Comparison of ENCODE assay signal across 16 mouse cellular contexts in genomic region chr7:46398612-46399011, GRCm38 (mm10). TPM values are rescaled to one million over a fixed set of nuclear protein-coding genes. Genes with fewer than 3 reads are reported as not detected.
DNase-seq lines count a peak whose midpoint lies in the region; ATAC-seq and TF ChIP-seq lines count a peak whose summit lies in the region.
"Had no signal": no experiment of that assay in that cellular context is flagged by ENCODE, and none has a peak within 500 bp of the region (broad histone marks: within the 10 kb centered on the region; RNA-seq: fewer than 3 reads in every experiment).

No protein-coding gene starts in this region.

- no peak for TF ChIP-seq POLR2A in MEL (IDR thresholded peaks at IDR 0.05; ENCODE audit: control insufficient read depth in 1 of 2, insufficient read depth in 1 of 2, low read depth in 1 of 2, low read length in 2 of 2, poor library complexity in 1 of 2)

- no peak for ATAC-seq in cerebellum, adult (ENCODE audit: insufficient number of reproducible peaks, low FRiP score, low TSS enrichment)
- no peak for ATAC-seq in forebrain, postnatal 0 days
- no peak for ATAC-seq in midbrain, embryonic 14.5 days (ENCODE audit: low FRiP score, low TSS enrichment)
- ATAC-seq: lung, postnatal 0 days had no signal

- WGBS in forebrain, postnatal 0 days: 58% methylated on average over 4 of the region's 4 CpGs
- 59% methylated on average over 4 of the region's 4 CpGs for whole genome bisulfite sequencing in midbrain, embryonic 14.5 days

- no peak overlapping the region for H3K9ac ChIP-seq in MEL (ENCODE audit: control insufficient read depth, low read depth, low read length, poor library complexity, severe bottlenecking)
- peak overlapping the region; percentile 22; the same call in 1 of the 2 replicates for H3K9ac ChIP-seq in forebrain, postnatal 0 days
- peak overlapping the region; percentile 34; the same call in 1 of the 2 replicates for H3K9ac ChIP-seq in midbrain, embryonic 14.5 days (replicated peaks; ENCODE audit: low read length)
- H3K9ac ChIP-seq: embryonic facial prominence, embryonic 15.5 days had no signal

- H3K4me1 ChIP-seq in MEL (ENCODE audit: control insufficient read depth in 1 of 2, insufficient read depth in 2 of 2, low read length in 2 of 2): no peaks in the 10 kb centered on the region
- peaks cover 21% of the 10 kb centered on the region for H3K4me1 ChIP-seq in forebrain, postnatal 0 days (ENCODE audit: insufficient read depth)
- peaks cover 43% of the 10 kb centered on the region for H3K4me1 ChIP-seq in midbrain, embryonic 14.5 days (ENCODE audit: control insufficient read depth, insufficient read depth, low read length)

- H3K4me3 ChIP-seq in MEL (ENCODE audit: control insufficient read depth in 1 of 2, insufficient read depth in 1 of 2, low read depth in 2 of 2, low read length in 2 of 2): no peak overlapping the region
- peak overlapping the region; percentile 88 for H3K4me3 ChIP-seq in forebrain, postnatal 0 days (ENCODE audit: low read depth, low read length)
- H3K4me3 ChIP-seq in midbrain, embryonic 14.5 days (replicated peaks; ENCODE audit: low read depth, low read length): peak overlapping the region; percentile 91

- H3K36me3 ChIP-seq in MEL (ENCODE audit: control insufficient read depth in 1 of 2, insufficient read depth in 2 of 2, low read length in 2 of 2): no peaks in the 10 kb centered on the region
- H3K36me3 ChIP-seq in forebrain, postnatal 0 days (ENCODE audit: insufficient read depth): peaks cover 3% of the 10 kb centered on the region; the same call in 1 of the 2 replicates
- no peaks in the 10 kb centered on the region for H3K36me3 ChIP-seq in midbrain, embryonic 14.5 days (ENCODE audit: control insufficient read depth, insufficient read depth, low read length)
- H3K36me3 ChIP-seq: embryonic facial prominence, embryonic 15.5 days had no signal

- no peak for TF ChIP-seq RAD21 in MEL (IDR thresholded peaks at IDR 0.05; ENCODE audit: low read depth, low read length)

- no peak for TF ChIP-seq CTCF in MEL (IDR thresholded peaks at IDR 0.05 in 2 of 3, conservative IDR thresholded peaks at IDR 0.05 in 1 of 3; ENCODE audit: control insufficient read depth in 1 of 3, insufficient read depth in 1 of 3, low read depth in 2 of 3, low read length in 3 of 3, poor library complexity in 1 of 3, severe bottlenecking in 1 of 3)
- TF ChIP-seq CTCF in forebrain, postnatal 0 days (IDR thresholded peaks at IDR 0.05; ENCODE audit: low read depth): no peak

- peak; percentile 47 for DNase-seq in cerebellum, adult 11-12 months
- DNase-seq in MEL (ENCODE audit: low read depth, low spot score): peak; percentile 7
- DNase-seq in forebrain, postnatal 0 days: no peak
- no peak for DNase-seq in midbrain, embryonic 14.5 days
- DNase-seq in ovary, adult 18-20 months (ENCODE audit: low spot score): no peak
- DNase-seq in heart, adult 8-10 months (ENCODE audit: low spot score): no peak
- DNase-seq in testis, postnatal 10 days (ENCODE audit: low spot score): no peak
- DNase-seq: adrenal gland, postnatal 14 days; heart, postnatal 4 days; kidney, adult 8-10 months had no signal

- no peaks in the 10 kb centered on the region for H3K27me3 ChIP-seq in MEL (ENCODE audit: control insufficient read depth in 1 of 2, insufficient read depth in 2 of 2, low read length in 2 of 2)
- no peaks in the 10 kb centered on the region for H3K27me3 ChIP-seq in forebrain, postnatal 0 days (ENCODE audit: insufficient read depth, low read length)
- H3K27me3 ChIP-seq in midbrain, embryonic 14.5 days (ENCODE audit: control insufficient read depth, insufficient read depth, low read length): peaks cover 36% of the 10 kb centered on the region

- TF ChIP-seq EP300 in MEL (IDR thresholded peaks at IDR 0.05; ENCODE audit: low read depth in 1 of 2, low read length in 2 of 2): no peak

- peak overlapping the region; percentile 73 for H3K4me2 ChIP-seq in forebrain, postnatal 0 days (ENCODE audit: low read depth)
- H3K4me2 ChIP-seq in midbrain, embryonic 14.5 days (ENCODE audit: low read length): peak overlapping the region; percentile 75

- no peaks in the 10 kb centered on the region for H3K9me3 ChIP-seq in MEL (replicated peaks; ENCODE audit: insufficient read depth, low read length)
- H3K9me3 ChIP-seq in forebrain, postnatal 0 days (ENCODE audit: low read length): no peaks in the 10 kb centered on the region
- H3K9me3 ChIP-seq in midbrain, embryonic 14.5 days (ENCODE audit: control insufficient read depth, low read length): no peaks in the 10 kb centered on the region
- H3K9me3 ChIP-seq: embryonic facial prominence, embryonic 15.5 days had no signal

- H3K27ac ChIP-seq in MEL (ENCODE audit: control insufficient read depth, low read depth, low read length): no peak overlapping the region
- no peak overlapping the region for H3K27ac ChIP-seq in forebrain, postnatal 0 days (ENCODE audit: low read depth, low read length)
- H3K27ac ChIP-seq in midbrain, embryonic 14.5 days (replicated peaks; ENCODE audit: low read depth, low read length): no peak overlapping the region
- H3K27ac ChIP-seq: embryonic facial prominence, embryonic 15.5 days had no signal

- H3K79me2 ChIP-seq in MEL (ENCODE audit: control insufficient read depth, insufficient read depth, low read length, poor library complexity): no peaks in the 10 kb centered on the region

TF ChIP-seq in MEL, 35 proteins besides CTCF, POLR2A, EP300 and RAD21:
- TF ChIP-seq TAL1 (IDR thresholded peaks at IDR 0.05; ENCODE audit: low read length) (peak; percentile 31; the same call in 1 of the 2 replicates), KAT2A (conservative IDR thresholded peaks at IDR 0.05; ENCODE audit: low read depth, low read length) (no peak)

RNA-seq across cellular contexts. Expression of gene Kcnc1, which starts 2.3 kb away (rescaled TPM):
- not detected in 2 replicates for total RNA-seq in MEL (2012; rRNA removed)
- polyA plus RNA-seq in MEL (2012; ENCODE audit: insufficient read depth in 1 of 2, insufficient read length in 2 of 2, low read depth in 1 of 2, low replicate concordance in 2 of 2, missing spikeins in 1 of 2): not detected
- total RNA-seq in forebrain, postnatal 0 days (2014; rRNA removed): 19.2 and 23.3 TPM in 2 replicates
- polyA plus RNA-seq in forebrain, postnatal 0 days (2015; fragmentation: Nextera tagmentation; extraction: Ambion mirVana): 9.3 and 22.8 TPM in 2 replicates
- polyA plus RNA-seq in midbrain, embryonic 14.5 days (2014; fragmentation: Nextera tagmentation; extraction: Ambion mirVana): 13.9 and 15.4 TPM in 2 replicates
- under 1 TPM; 0.28 to 0.69 (median 0.39) TPM for total RNA-seq in heart, adult 8-10 months (2022)
- polyA plus RNA-seq: liver, adult 2 months had no signal

RNA-seq across cellular contexts. Expression of gene Myod1, which starts 22.3 kb away (rescaled TPM):
- not detected in 2 replicates for total RNA-seq in MEL (2012; rRNA removed)
- polyA plus RNA-seq in MEL (2012; ENCODE audit: insufficient read depth in 1 of 2, insufficient read length in 2 of 2, low read depth in 1 of 2, low replicate concordance in 2 of 2, missing spikeins in 1 of 2): not detected
- not detected in 2 replicates for total RNA-seq in forebrain, postnatal 0 days (2014; rRNA removed)
- 0.19 TPM in 1 of 2 replicates, not detected in the other for polyA plus RNA-seq in forebrain, postnatal 0 days (2015; fragmentation: Nextera tagmentation; extraction: Ambion mirVana)
- polyA plus RNA-seq in midbrain, embryonic 14.5 days (2014; fragmentation: Nextera tagmentation; extraction: Ambion mirVana): not detected in 2 replicates
- under 1 TPM in 3 of 4 experiments, not detected in 1; 0.12 to 0.16 (median 0.14) TPM for total RNA-seq in heart, adult 8-10 months (2022)
- total RNA-seq: adrenal gland, postnatal 14 days; heart, postnatal 4 days; left cerebral cortex, postnatal 14 days; liver, adult 2 months; megakaryocyte-erythroid progenitor cell, adult 5-6 weeks had no signal
- polyA plus RNA-seq: liver, adult 2 months; lung, postnatal 0 days had no signal

Comparison
In these comparisons a context has a peak if more than half of its experiments do, and no peak if none do; other contexts are left out.
1. DNase-seq: peak in cerebellum, adult 11-12 months (single experiment) and MEL (single experiment); none in forebrain, postnatal 0 days (single experiment), midbrain, embryonic 14.5 days (single experiment), ovary, adult 18-20 months (single experiment), heart, adult 8-10 months (single experiment) and testis, postnatal 10 days (single experiment).
2. H3K4me3 ChIP-seq: peak in forebrain, postnatal 0 days (single experiment) and midbrain, embryonic 14.5 days (single experiment); none in MEL (0 of 2).
3. RNA of gene Kcnc1, which starts 2.3 kb away (total RNA-seq): 19.2 to 23.3 TPM in forebrain, postnatal 0 days; 0.28 to 0.69 TPM in heart, adult 8-10 months and not detected in MEL; every median in the first group is over 10 times any median in the second.